Mouse (Mus musculus) layer of hippocampus, adult 9-11 months (tissue): ENCODE results near the gene Gli2.

Experiments used
- DNase-seq: peaks from one replicate; pipeline ENCODE4 v3.0.0; 2022

Gene Gli2

GRCm38 (mm10) chr1:118987538-118987937, 65.9 kb downstream of the Gli2 start:
- DNase-seq, result no peak

- DNase-seq, result no peak
These were observed 70.0 kb downstream of the Gli2 start for GRCm38 (mm10) chr1:118983389-118983788.

DNA sequence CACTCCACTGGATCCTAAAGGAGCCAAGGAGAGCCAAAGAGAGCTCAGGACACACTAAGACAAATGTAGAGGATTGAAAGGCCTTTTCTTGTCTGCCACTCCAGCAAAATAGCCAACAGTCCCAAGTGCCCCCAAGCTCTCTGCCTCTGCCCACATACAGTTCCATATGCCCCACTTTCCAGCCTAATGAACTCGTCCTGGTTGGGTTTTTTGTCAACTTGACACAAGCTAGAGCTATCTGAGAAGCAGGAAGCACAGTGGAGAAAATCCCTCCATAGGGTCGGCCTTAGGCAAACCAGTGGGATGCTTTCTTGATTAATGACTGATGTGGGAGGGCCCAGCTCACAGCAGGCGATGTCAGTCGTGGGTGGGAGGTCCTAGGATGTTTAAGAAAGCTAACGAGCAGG, 70.6 kb downstream of the Gli2 start:
- no peak for DNase-seq

DNA sequence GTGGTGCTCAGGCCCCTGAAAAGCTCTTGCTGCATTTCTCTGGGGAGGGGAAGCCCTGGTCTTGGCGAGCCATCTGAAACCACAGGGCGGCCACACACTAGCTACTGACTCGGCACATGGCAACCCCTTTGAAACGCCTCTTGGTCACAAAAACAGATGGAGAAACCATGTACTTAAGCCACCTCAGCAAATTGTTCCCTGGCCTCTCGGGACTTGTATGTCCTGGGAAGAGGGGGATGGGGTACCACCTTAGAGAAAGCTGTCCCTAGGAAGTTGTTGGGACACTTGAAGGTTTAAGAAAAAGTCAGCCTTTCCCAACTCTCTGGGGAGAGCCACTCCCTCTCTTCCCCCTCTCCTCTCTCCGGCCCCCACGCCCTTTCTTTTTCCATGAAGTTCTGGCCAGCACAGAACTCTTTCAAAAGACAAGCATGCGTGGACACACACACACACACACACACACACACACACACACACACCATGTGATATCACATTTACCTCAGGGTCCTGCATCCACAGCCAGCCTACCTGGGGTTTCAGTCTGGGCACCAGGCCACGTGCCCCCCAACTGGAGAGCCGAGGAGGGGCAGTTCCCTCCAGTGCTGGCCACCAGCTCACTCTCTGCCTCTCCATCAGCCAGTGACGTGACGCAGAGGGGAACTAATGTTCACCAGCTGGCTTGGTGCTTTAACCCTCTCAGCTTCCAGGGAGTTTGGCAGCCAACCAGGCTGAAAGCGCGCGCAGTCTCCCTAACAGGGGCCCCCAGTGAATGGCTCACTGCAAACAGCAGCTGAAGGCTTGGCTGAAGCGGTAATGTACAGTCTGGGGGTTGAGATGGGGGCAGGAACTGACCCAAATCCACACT, 71.2 kb downstream of the Gli2 start:
- peak; percentile 25 for DNase-seq

DNA sequence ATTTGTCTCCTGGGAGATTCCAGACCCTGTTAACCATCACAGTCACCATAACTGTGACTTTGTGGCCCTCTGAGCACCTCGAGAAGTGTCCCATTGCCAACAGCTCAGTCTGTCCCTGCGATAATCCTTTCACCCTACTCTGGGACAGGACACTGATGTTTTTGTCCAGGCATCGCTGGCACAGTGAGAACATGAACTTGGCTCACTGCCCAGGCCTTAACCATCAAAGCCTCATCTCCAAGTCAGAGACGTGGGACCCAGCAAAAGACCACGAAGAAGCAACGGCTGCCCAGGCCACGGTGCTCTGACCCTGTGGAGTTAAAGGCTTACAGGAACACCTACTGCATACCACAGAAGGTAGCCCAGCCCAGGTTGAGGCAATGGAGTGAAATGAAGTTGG, 72.8 kb downstream of the Gli2 start:
- DNase-seq, result peak; percentile 17

DNA sequence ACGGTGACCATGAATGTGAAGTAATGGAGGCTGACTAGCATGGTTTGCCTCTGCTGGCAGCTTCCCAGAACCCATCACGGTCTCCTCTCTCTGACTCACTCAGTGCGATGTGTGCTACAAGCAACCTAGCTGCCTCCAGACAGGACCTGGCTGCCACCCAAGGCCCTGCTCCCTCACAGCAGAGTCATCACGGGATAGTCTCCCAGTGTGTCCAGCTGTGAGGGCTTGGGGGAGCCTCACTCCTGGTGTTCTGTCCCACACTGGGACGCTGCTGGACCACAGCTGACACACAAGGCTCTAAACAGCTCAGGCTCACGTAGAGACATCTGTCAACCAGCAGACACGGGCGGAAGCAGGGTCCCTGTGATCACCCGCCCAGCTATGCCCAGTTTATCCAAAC, 76.8 kb downstream of the Gli2 start:
- DNase-seq, result peak; percentile 59

DNA sequence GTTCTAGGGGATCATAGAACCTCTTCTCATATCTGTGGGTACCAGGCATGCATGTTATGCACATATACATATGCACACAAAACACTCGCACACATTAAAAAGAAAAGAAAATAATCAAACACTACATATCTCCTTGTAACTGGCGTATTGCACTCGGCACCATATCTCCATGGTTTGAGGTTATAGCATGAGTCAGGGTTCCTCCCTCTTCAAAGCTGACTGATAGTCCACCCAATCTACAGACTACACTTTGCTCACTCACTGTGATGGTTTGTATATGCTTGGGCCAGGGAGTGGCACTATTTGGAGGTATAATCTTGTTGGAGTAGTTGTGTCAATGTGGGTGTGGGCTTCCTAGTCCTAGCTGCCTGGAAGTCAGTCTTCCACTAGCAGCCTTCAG, 78.0 kb downstream of the Gli2 start:
- no peak for DNase-seq

DNA sequence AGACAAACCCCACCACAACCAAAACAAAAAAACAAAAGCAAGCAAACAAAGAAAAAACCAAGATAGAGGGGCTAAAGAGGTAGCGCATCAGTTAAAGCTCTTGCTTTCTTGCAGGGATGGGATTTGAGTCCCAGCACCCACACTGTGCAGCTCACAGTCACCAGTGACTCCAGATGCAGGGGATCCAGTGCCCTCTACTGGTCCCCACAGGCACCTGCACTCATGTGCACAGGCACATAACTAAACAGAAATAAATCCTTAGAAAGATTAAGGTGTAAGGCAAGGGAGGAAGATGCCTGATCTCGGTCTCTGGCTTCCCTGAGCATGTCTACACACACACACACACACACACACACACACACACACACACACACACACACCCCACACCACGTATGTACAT, 83.4 kb downstream of the Gli2 start:
- no peak for DNase-seq

DNA sequence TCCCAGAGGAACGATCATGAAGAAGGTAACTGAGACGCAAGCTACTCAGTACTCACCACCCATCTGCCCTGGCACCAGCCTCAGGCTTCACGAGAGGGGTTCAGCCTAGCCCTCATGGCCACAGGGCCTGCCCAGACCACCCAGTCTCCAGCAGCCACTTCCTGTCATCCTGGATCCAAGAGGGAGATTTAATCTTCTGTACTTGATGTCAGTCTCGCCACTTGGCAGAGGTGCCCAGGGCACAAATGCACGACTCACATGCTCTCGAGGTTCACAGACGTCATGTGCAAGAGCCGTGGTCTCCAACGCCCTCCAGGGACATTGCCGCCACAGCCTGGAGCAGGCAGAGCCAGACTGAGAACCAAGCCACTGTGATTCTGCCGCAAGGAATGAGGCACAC, 84.0 kb downstream of the Gli2 start:
- no peak for DNase-seq

DNA sequence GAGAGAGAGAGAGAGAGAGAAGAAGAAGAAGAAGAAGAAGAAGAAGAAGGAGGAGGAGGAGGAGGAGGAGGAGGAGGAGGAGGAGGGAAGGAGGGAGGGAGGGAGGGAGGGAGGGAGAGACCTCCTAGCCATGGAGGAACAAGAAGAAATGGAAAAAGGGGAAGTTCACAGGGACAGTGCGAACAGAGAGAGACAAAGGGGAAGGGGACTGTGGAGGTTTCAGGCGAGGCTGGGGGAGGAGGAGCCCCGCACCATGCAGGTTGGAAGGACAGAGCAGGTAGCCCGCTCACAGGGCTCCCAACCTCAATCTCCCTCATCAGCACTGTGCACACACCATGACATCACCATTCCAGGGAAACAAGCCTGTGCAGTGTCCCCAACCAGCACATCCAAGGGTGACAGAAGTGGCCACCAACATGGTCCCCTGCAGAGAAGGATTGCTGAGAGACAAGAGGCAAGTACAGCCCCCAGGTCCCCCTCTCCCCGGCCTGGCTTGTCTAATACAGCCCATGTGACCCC, 84.7 kb downstream of the Gli2 start:
- DNase-seq, result no peak

DNA sequence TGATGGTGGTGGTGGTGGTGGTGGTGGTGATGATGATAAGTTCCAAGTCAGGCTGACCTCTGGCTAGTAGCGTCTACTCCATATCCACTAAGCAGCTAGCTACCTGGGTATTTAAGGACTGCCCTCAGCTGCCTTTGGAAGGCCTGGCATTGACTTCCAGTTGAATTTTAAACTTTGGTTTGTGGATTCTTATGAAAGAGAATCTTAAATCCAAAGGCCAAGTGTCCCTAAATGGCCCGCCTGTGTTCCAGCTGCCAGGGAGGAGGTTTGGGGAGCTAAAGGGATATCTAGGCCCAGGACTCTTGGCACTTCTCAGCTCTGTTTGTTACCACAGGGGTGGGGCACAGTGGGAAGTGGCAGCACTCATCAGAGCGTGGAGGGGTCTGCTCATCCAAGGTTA, 85.4 kb downstream of the Gli2 start:
- no peak for DNase-seq

- DNase-seq, result no peak
These were observed 86.1 kb downstream of the Gli2 start for GRCm38 (mm10) chr1:118967281-118967680.

GRCm38 (mm10) chr1:118958644-118959043, 94.8 kb downstream of the Gli2 start:
- no peak for DNase-seq

GRCm38 (mm10) chr1:118955791-118956190, 97.6 kb downstream of the Gli2 start:
- DNase-seq, result no peak

GRCm38 (mm10) chr1:118954434-118955301, 98.8 kb downstream of the Gli2 start:
- DNase-seq, result peak; percentile 43

DNA sequence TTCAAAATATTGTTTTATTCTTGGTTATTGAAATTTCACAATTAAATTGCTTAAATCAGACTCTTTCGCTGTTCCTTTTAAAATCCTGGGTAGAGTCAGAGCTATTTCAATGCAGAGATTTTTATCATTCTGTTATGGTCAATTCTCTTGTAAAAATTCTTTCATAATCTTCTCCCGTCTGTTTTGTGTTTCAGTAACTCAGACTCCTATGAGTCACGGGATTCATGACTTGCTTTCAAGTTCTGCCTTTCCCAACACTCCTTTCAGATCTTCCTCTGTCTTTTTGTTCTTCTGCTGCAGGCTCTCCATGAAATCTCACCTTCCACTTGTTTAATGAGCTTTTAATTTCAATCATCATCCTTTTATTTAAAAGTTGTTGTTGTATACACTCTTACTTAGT, 100.4 kb downstream of the Gli2 start:
- DNase-seq, result no peak

GRCm38 (mm10) chr1:118952318-118952717, 101.1 kb downstream of the Gli2 start:
- DNase-seq, result no peak

GRCm38 (mm10) chr1:118948407-118948806, 105.0 kb downstream of the Gli2 start:
- no peak for DNase-seq

- DNase-seq, result no peak
These were observed 106.2 kb downstream of the Gli2 start for GRCm38 (mm10) chr1:118947221-118947620.

- peak; percentile 38 for DNase-seq
These were observed 112.1 kb downstream of the Gli2 start for GRCm38 (mm10) chr1:118941336-118941735.

DNA sequence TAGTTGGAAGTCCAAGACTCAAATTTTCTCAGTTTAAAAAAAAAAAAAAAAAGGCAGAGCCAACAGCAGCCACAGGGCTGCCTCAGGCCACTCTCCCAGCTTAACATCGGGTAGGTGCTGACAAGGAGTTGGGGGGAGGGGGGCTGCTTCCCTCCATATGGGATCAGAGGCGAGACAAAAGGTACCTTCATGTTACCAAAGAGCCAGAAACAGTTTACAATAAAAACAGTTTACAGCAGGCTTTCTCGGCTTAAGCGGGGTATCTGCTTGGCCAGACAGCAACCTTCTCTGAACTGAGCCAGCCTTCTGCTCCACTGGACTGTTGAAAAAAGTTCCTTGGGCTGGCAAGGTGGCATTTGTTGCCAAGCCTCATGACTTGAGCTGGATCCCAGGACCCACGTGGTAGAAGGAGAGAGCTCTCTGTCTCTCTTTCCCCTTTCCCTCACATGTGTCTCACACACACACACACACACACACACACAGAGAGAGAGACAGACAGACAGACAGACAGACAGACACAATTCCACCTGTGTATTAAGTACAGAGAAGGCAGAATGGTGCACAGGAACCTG, 113.1 kb downstream of the Gli2 start:
- DNase-seq, result no peak

DNA sequence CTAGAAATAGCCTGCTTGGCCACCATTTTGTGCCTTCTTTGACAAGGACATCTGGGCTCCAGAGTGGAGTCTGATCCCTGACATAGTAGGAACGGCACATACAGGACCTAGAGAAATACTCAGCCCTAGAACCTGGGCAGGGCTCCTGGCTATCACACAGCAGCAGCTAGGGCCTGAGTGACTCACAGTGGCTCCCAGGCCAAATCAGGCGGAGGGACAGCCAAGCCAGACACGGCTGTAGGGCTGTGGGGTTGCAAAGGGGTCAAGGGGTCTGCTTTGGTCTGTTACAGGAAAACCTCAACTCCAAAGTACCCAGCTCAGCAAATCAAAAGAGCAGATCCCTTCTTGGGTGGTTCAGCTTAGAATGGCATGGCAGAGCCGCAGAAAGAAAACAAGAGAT, 115.2 kb downstream of the Gli2 start:
- no peak for DNase-seq

DNA sequence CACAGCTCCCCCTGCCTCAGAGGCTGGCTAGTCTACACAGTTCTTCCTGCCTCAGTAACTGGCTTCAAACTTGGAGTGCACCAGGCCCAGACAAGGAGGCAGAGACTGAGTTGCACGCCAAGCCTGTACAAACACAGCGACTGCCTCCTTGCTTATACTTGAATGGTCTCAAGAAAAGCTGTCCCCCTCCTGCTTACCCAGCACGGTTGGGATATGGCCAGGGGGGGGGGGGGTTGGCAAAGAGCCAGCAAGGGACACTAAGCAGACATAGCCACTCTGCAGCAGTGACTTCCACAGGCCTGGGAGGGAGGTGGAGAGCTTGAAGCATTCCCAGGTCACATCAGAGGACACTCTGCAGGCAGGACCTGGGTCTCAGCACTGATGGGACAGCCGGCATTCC, 117.3 kb downstream of the Gli2 start:
- DNase-seq, result no peak
